Mouse (Mus musculus) midbrain, embryonic 10.5 days (tissue): ENCODE results near the gene Rasgrp4. TPM values are rescaled to one million over a fixed set of nuclear protein-coding genes. Genes with fewer than 3 reads are reported as not detected.
A peak's percentile ranks its signal among the peaks of the same experiment; 100 is the strongest.
"Not testable (repeated sequence)": the region's sequence is repeated elsewhere in the genome, so short reads cannot be mapped to it uniquely, and the experiment has no call there.

Experiments used
- DNase-seq: peaks from one replicate; pipeline ENCODE4 v3.0.0-alpha.2; 2017; ENCODE audit warnings: low spot score
- H3K27ac ChIP-seq: fragments of 300-500 bp; sonication (generic); replicated peaks from 2 replicates; pipeline ENCODE4 v1.5.1; 2016; ENCODE audit warnings: mild to moderate bottlenecking
- H3K27me3 ChIP-seq: fragments of 300-500 bp; sonication (generic); 2 replicates; pipeline ENCODE4 v1.6.1; 2016; ENCODE audit warnings: low read depth, mild to moderate bottlenecking; ENCODE audit not compliant: poor library complexity, severe bottlenecking
- H3K36me3 ChIP-seq: fragments of 300-500 bp; sonication (generic); 2 replicates; pipeline ENCODE4 v1.6.1; 2016; ENCODE audit warnings: mild to moderate bottlenecking, moderate library complexity
- H3K4me1 ChIP-seq: fragments of 300-500 bp; sonication (generic); 2 replicates; pipeline ENCODE4 v1.6.1; 2016
- H3K4me3 ChIP-seq: fragments of 300-500 bp; sonication (generic); 2 replicates; pipeline ENCODE4 v1.5.1; 2016; ENCODE audit warnings: mild to moderate bottlenecking, moderate library complexity
- H3K9me3 ChIP-seq: fragments of 300-500 bp; sonication (generic); replicated peaks from 2 replicates; pipeline ENCODE4 v1.6.1; 2016; ENCODE audit warnings: mild to moderate bottlenecking
- WGBS: fragments of 180-500 bp; shearing (Covaris S2); methylation state at CpG from one replicate; pipeline ENCODE4 v1.1.7; 2016; 5-methylcytosine and 5-hydroxymethylcytosine counted together
- polyA plus RNA-seq: library from polyadenylated mRNA; unstranded; fragments of >200 nt; fragmentation: Nextera tagmentation; extraction: Ambion mirVana; gene quantifications from 2 replicates; pipeline ENCODE4 v1.2.1, GENCODE M21; 2016

Rasgrp4 gene
- polyA plus RNA-seq, 1 experiment from 2014 or later = 0.33 TPM

GRCm38 (mm10) chr7:29170755-29171561, 36.3 kb downstream of the Rasgrp4 start:
- H3K9me3 ChIP-seq = no peaks in the 10 kb centered on the region
- H3K4me3 ChIP-seq = peak overlapping the region; percentile 82
- peaks cover 67% of the 10 kb centered on the region for H3K27me3 ChIP-seq
- peaks cover 40% of the 10 kb centered on the region for H3K36me3 ChIP-seq
- peak; percentile 61 for DNase-seq
- WGBS = 1% methylated on average over 43 of the region's 43 CpGs
- H3K4me1 ChIP-seq = peaks cover 64% of the 10 kb centered on the region
- peak overlapping the region; percentile 91 for H3K27ac ChIP-seq

- 5% methylated on average over 34 of the region's 34 CpGs for WGBS
- peaks cover 40% of the 10 kb centered on the region for H3K36me3 ChIP-seq
- peaks cover 67% of the 10 kb centered on the region for H3K27me3 ChIP-seq
- no peaks in the 10 kb centered on the region for H3K9me3 ChIP-seq
- peak; percentile 41 for DNase-seq
- peak overlapping the region; percentile 91 for H3K27ac ChIP-seq
- H3K4me1 ChIP-seq = peaks cover 64% of the 10 kb centered on the region
- H3K4me3 ChIP-seq = peak overlapping the region; percentile 82
These were observed 37.0 kb downstream of the Rasgrp4 start for GRCm38 (mm10) chr7:29171562-29172097.

- H3K4me1 ChIP-seq = peaks cover 59% of the 10 kb centered on the region
- H3K27ac ChIP-seq = peak overlapping the region; percentile 91
- peaks cover 60% of the 10 kb centered on the region for H3K27me3 ChIP-seq
These were observed 37.9 kb downstream of the Rasgrp4 start for GRCm38 (mm10) chr7:29172390-29173016.

GRCm38 (mm10) chr7:29178106-29178505, 43.5 kb downstream of the Rasgrp4 start:
- 94% methylated on average over 4 of the region's 4 CpGs for WGBS
- Histone ChIP-seq H3K4me1 (peaks cover 26% of the 10 kb centered on the region), H3K9me3 (no peaks in the 10 kb centered on the region), H3K27ac (no peak overlapping the region), H3K27me3 (peaks cover 24% of the 10 kb centered on the region), H3K36me3 (peaks cover 50% of the 10 kb centered on the region), H3K4me3 (0 out of 2 replicates have a peak overlapping the region, but pooled peaks have one; percentile 87)
- no peak for DNase-seq

More at GRCm38 (mm10) chr7:29172390-29173016, 37.9 kb downstream of the Rasgrp4 start:
- Histone ChIP-seq H3K36me3 (peaks cover 47% of the 10 kb centered on the region), H3K9me3 (no peaks in the 10 kb centered on the region), H3K4me3 (peak overlapping the region; percentile 82)
- 22% methylated on average over 32 of the region's 32 CpGs for WGBS
- DNase-seq = peak; percentile 38

GRCm38 (mm10) chr7:29179323-29179722, 44.7 kb downstream of the Rasgrp4 start:
- Histone ChIP-seq H3K4me1 (peaks cover 21% of the 10 kb centered on the region), H3K27ac (0 out of 2 replicates have a peak overlapping the region, but pooled peaks have one; percentile 34), H3K4me3 (peak overlapping the region; percentile 87), H3K36me3 (peaks cover 38% of the 10 kb centered on the region), H3K27me3 (peaks cover 12% of the 10 kb centered on the region), H3K9me3 (no peaks in the 10 kb centered on the region)
- WGBS = 60% methylated on average over 7 of the region's 7 CpGs
- DNase-seq = no peak

- 0 out of 2 replicates have a peak, but pooled peaks cover 5% of the 10 kb centered on the region for H3K27me3 ChIP-seq
- H3K9me3 ChIP-seq = no peaks in the 10 kb centered on the region
- peak within 1 kb of the TSS; percentile 91 for H3K27ac ChIP-seq
- WGBS = under 1% methylated on average over 62 of the region's 62 CpGs
- H3K4me3 ChIP-seq = peak within 1 kb of the TSS; percentile 87
- peaks cover 29% of the 10 kb centered on the region for H3K36me3 ChIP-seq
- DNase-seq = peak; percentile 97
- peaks cover 21% of the 10 kb centered on the region for H3K4me1 ChIP-seq
These were observed 45.6 kb downstream of the Rasgrp4 start, which contains the start of gene Psmd8 for GRCm38 (mm10) chr7:29180077-29180853. Gene Psmd8, minus strand, starts transcription at chr7:29180701.

- 44% methylated on average over 5 of the region's 5 CpGs for WGBS
- H3K4me1 ChIP-seq = peaks cover 21% of the 10 kb centered on the region
- peaks cover 23% of the 10 kb centered on the region for H3K36me3 ChIP-seq
- peak overlapping the region; percentile 63 for H3K27ac ChIP-seq
- no peaks in the 10 kb centered on the region for H3K9me3 ChIP-seq
- H3K4me3 ChIP-seq = peak overlapping the region; percentile 87
- no peak for DNase-seq
- 0 out of 2 replicates have a peak, but pooled peaks cover under 1% of the 10 kb centered on the region for H3K27me3 ChIP-seq
These were observed 46.2 kb downstream of the Rasgrp4 start for GRCm38 (mm10) chr7:29180854-29181236.

GRCm38 (mm10) chr7:29181323-29181722, 46.7 kb downstream of the Rasgrp4 start:
- 88% methylated on average over 4 of the region's 4 CpGs for WGBS
- Histone ChIP-seq H3K4me1 (peaks cover 21% of the 10 kb centered on the region), H3K36me3 (peaks cover 18% of the 10 kb centered on the region), H3K4me3 (peak overlapping the region; percentile 87; the same call in 1 of the 2 replicates), H3K27ac (peak overlapping the region; percentile 63; the same call in 1 of the 2 replicates)
- not testable (repeated sequence) for H3K9me3 ChIP-seq, H3K27me3 ChIP-seq, DNase-seq

GRCm38 (mm10) chr7:29194230-29194629, 59.6 kb downstream of the Rasgrp4 start:
- H3K4me1 ChIP-seq, H3K36me3 ChIP-seq, H3K9me3 ChIP-seq, DNase-seq, H3K27me3 ChIP-seq, H3K27ac ChIP-seq, H3K4me3 ChIP-seq: not testable (repeated sequence)
- WGBS = 90% methylated on average over 1 of the region's 1 CpGs

GRCm38 (mm10) chr7:29202577-29202976, 67.9 kb downstream of the Rasgrp4 start:
- H3K27ac ChIP-seq = no peak overlapping the region
- no peak overlapping the region for H3K4me3 ChIP-seq
- no peaks in the 10 kb centered on the region for H3K36me3 ChIP-seq
- WGBS = 86% methylated on average over 6 of the region's 6 CpGs
- H3K27me3 ChIP-seq = no peaks in the 10 kb centered on the region
- DNase-seq = no peak
- no peaks in the 10 kb centered on the region for H3K9me3 ChIP-seq
- H3K4me1 ChIP-seq = no peaks in the 10 kb centered on the region
